Mouse (Mus musculus): ENCODE results near the gene Olfr1312. TPM values are rescaled to one million over a fixed set of nuclear protein-coding genes. Genes with fewer than 3 reads are reported as not detected.

Gene Olfr1312
- polyA plus RNA-seq, 1 experiment = not detected

- Histone ChIP-seq H3K36me3 (ENCODE audit: control insufficient read depth, insufficient read depth, low read length) (no peaks in the 10 kb centered on the region), H3K27me3 (ENCODE audit: control insufficient read depth, insufficient read depth, low read length) (no peaks in the 10 kb centered on the region), H3K27ac (ENCODE audit: control insufficient read depth, insufficient read depth, low read length) (no peak within 1 kb of the TSS), H3K4me1 (replicated peaks; ENCODE audit: control insufficient read depth, insufficient read depth, low read length) (no peaks in the 10 kb centered on the region), H3K4me3 (ENCODE audit: control insufficient read depth, insufficient read depth, low read length) (no peak within 1 kb of the TSS)
- TF ChIP-seq CTCF (IDR thresholded peaks at IDR 0.05; ENCODE audit: borderline replicate concordance, control insufficient read depth, extremely low read depth, insufficient read depth, low read length, poor library complexity) (no peak), POLR2A (IDR thresholded peaks at IDR 0.05; ENCODE audit: control insufficient read depth, extremely low read depth, insufficient read depth, low read length, poor library complexity) (no peak)
- DNase-seq = no peak
- 59% methylated on average over 1 of the region's 1 CpGs for WGBS
Measured at GRCm38 (mm10) chr2:111990181-111990580, 59.9 kb downstream of the Olfr1312 start, which contains the start of gene Olfr1309. Olfr1309 (minus strand) TSS chr2:111990281.

Other genes with a start within 250 kb of the Olfr1312 start
- gene Olfr1303, start 229.9 kb downstream of the Olfr1312 start, polyA plus RNA-seq (2012; rRNA removed) = not detected in 2 replicates
- not detected in 2 replicates for gene Olfr1305, start 173.1 kb downstream of the Olfr1312 start, polyA plus RNA-seq (2012; rRNA removed)
- not detected in 2 replicates for gene Olfr1306, start 134.0 kb downstream of the Olfr1312 start, polyA plus RNA-seq (2012; rRNA removed)
- gene Olfr1307, start 100.8 kb downstream of the Olfr1312 start, polyA plus RNA-seq (2012; rRNA removed) = not detected in 2 replicates
- not detected in 2 replicates for gene Olfr1308, start 85.3 kb downstream of the Olfr1312 start, polyA plus RNA-seq (2012; rRNA removed)
- not detected in 2 replicates for gene Olfr1309, start 60.0 kb downstream of the Olfr1312 start, polyA plus RNA-seq (2012; rRNA removed)
- gene Olfr1310, start 37.5 kb downstream of the Olfr1312 start, polyA plus RNA-seq (2012; rRNA removed) = not detected in 2 replicates
- not detected in 2 replicates for gene Olfr1311, start 25.8 kb downstream of the Olfr1312 start, polyA plus RNA-seq (2012; rRNA removed)
- gene Olfr1313, start 27.6 kb upstream of the Olfr1312 start, polyA plus RNA-seq (2012; rRNA removed) = not detected in 2 replicates
- gene Olfr1314, start 46.5 kb upstream of the Olfr1312 start, polyA plus RNA-seq (2012; rRNA removed) = not detected in 2 replicates
- gene Olfr1315-ps1, start 65.2 kb upstream of the Olfr1312 start, polyA plus RNA-seq (2012; rRNA removed) = not detected in 2 replicates
- gene Olfr1316, start 84.7 kb upstream of the Olfr1312 start, polyA plus RNA-seq (2012; rRNA removed) = not detected in 2 replicates
- not detected in 2 replicates for gene Olfr1317, start 90.1 kb upstream of the Olfr1312 start, polyA plus RNA-seq (2012; rRNA removed)
- not detected in 2 replicates for gene Olfr1318, start 104.0 kb upstream of the Olfr1312 start, polyA plus RNA-seq (2012; rRNA removed)
- gene Lpcat4, start 189.2 kb upstream of the Olfr1312 start, polyA plus RNA-seq (2012; rRNA removed) = 70.0 and 77.7 TPM in 2 replicates
- gene Nutm1, start 209.1 kb upstream of the Olfr1312 start, polyA plus RNA-seq (2012; rRNA removed) = 0.03 TPM in 1 of 2 replicates, not detected in the other
- 100 and 126 TPM in 2 replicates for gene Nop10, start 211.7 kb upstream of the Olfr1312 start, polyA plus RNA-seq (2012; rRNA removed)
- gene Slc12a6, start 215.6 kb upstream of the Olfr1312 start, polyA plus RNA-seq (2012; rRNA removed) = 97.6 and 97.8 TPM in 2 replicates
- 0.03 TPM in 1 of 2 replicates, not detected in the other for gene Gm21985, start 216.1 kb upstream of the Olfr1312 start, polyA plus RNA-seq (2012; rRNA removed)